Mouse (Mus musculus) ES-E14 (cell line): Measurements from ENCODE around the gene Ugt2b36.
"Not testable (repeated sequence)": the region's sequence is repeated elsewhere in the genome, so short reads cannot be mapped to it uniquely, and the experiment has no call there.

ENCODE experiments used
- CHD2 ChIP-seq: IDR thresholded peaks from 2 replicates; pipeline ENCODE4 v1.6.1; 2014; ENCODE audit warnings: mild to moderate bottlenecking, low read depth, low read length, inconsistent platforms
- HCFC1 ChIP-seq: IDR thresholded peaks from 2 replicates; pipeline ENCODE4 v1.6.1; 2012; ENCODE audit warnings: low read length, inconsistent platforms, borderline replicate concordance; ENCODE audit not compliant: insufficient read depth
- ZC3H11A ChIP-seq: IDR thresholded peaks from 2 replicates; pipeline ENCODE4 v1.6.1; 2012; ENCODE audit warnings: low read depth, mild to moderate bottlenecking, inconsistent platforms, low read length, borderline replicate concordance

GRCm38 (mm10) chr5:87140196-87140595 is 47.8 kb upstream of the Ugt2b36 start, which contains the start of gene Ugt2b5:
- TF ChIP-seq CHD2, ZC3H11A, HCFC1: not testable (repeated sequence)
